Mouse (Mus musculus): ENCODE results near the gene Slc6a3. TPM values are rescaled to one million over a fixed set of nuclear protein-coding genes. Genes with fewer than 3 reads are reported as not detected.

Slc6a3 gene
- polyA plus RNA-seq, 1 experiment: not detected

GRCm38 (mm10) chr13:73493183-73493582 lies 43.4 kb upstream of the Slc6a3 start:
- H3K79me2 ChIP-seq (ENCODE audit: control insufficient read depth, insufficient read depth): no peaks in the 10 kb centered on the region
- no peak overlapping the region for H3K4me2 ChIP-seq (ENCODE audit: low read depth)
- H3K4me3 ChIP-seq: no peak overlapping the region
- H3K36me3 ChIP-seq (ENCODE audit: control insufficient read depth, insufficient read depth): no peaks in the 10 kb centered on the region
- no peak for TF ChIP-seq MYOD1 (IDR thresholded peaks at IDR 0.05; ENCODE audit: control insufficient read depth in 1 of 3, insufficient read length in 2 of 3, low read depth in 2 of 3)
- TF ChIP-seq SRF (IDR thresholded peaks at IDR 0.05; ENCODE audit: control insufficient read depth, insufficient read length, low read depth): no peak
- no peak for TF ChIP-seq POLR2A (IDR thresholded peaks at IDR 0.05; ENCODE audit: insufficient read length, low read depth)
- TF ChIP-seq MYOG (IDR thresholded peaks at IDR 0.05; ENCODE audit: control insufficient read depth in 1 of 3, insufficient read depth in 1 of 3, insufficient read length in 2 of 3, low read depth in 2 of 3): no peak
- TF ChIP-seq CEBPB (IDR thresholded peaks at IDR 0.05; ENCODE audit: insufficient read depth, poor library complexity, severe bottlenecking): no peak
- no peak for TF ChIP-seq USF1 (IDR thresholded peaks at IDR 0.05; ENCODE audit: low read depth)
- no peak for TF ChIP-seq MAX (IDR thresholded peaks at IDR 0.05; ENCODE audit: low read depth)
- TF ChIP-seq TCF12 (IDR thresholded peaks at IDR 0.05; ENCODE audit: insufficient read depth, poor library complexity, severe bottlenecking): no peak
- TF ChIP-seq REST (IDR thresholded peaks at IDR 0.05; ENCODE audit: insufficient read depth, insufficient read length): no peak
- no peak for TF ChIP-seq TCF3 (IDR thresholded peaks at IDR 0.05; ENCODE audit: insufficient read length, low read depth)
- TF ChIP-seq POLR2AphosphoS2 (IDR thresholded peaks at IDR 0.05; ENCODE audit: insufficient read length, low read depth): no peak
- no peak for TF ChIP-seq E2F4 (IDR thresholded peaks at IDR 0.05; ENCODE audit: insufficient read depth)
- H3K27me3 ChIP-seq (ENCODE audit: control insufficient read depth, insufficient read depth, insufficient read length): no peaks in the 10 kb centered on the region
- H3ac ChIP-seq (ENCODE audit: control insufficient read depth, insufficient read length): no peak overlapping the region

DNA sequence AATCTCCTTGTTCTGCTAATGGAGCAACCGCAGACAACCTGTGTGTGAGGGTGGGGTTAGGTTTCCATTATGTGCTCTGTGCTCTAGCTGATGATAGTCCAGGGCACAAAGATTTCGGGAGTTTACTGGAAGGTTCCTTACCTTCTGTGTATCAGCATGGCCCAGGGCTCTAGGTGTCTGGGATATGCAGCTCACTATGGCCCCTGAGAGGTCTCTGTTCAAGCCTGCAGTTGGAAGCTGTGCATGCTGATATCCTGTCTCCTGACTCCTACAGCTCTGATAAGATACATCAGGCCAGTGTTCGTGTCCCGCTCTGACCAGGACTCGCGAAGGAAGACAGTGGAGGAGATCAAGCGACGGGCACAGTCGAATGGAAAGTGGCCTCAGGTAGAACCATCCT lies 42.0 kb upstream of the Slc6a3 start:
- no peaks in the 10 kb centered on the region for H3K27me3 ChIP-seq (ENCODE audit: control insufficient read depth, insufficient read depth, insufficient read length)

GRCm38 (mm10) chr13:73496137-73496536 lies 40.4 kb upstream of the Slc6a3 start:
- H3K4me3 ChIP-seq: no peak overlapping the region
- no peak for TF ChIP-seq SRF (IDR thresholded peaks at IDR 0.05; ENCODE audit: control insufficient read depth, insufficient read length, low read depth)
- no peak for TF ChIP-seq REST (IDR thresholded peaks at IDR 0.05; ENCODE audit: insufficient read depth, insufficient read length)
- no peak for TF ChIP-seq CEBPB (IDR thresholded peaks at IDR 0.05; ENCODE audit: insufficient read depth, poor library complexity, severe bottlenecking)
- no peak for TF ChIP-seq MYOD1 (IDR thresholded peaks at IDR 0.05; ENCODE audit: control insufficient read depth in 1 of 3, insufficient read length in 2 of 3, low read depth in 2 of 3)
- no peak for TF ChIP-seq MAX (IDR thresholded peaks at IDR 0.05; ENCODE audit: low read depth)
- TF ChIP-seq TCF3 (IDR thresholded peaks at IDR 0.05; ENCODE audit: insufficient read length, low read depth): no peak
- no peak for TF ChIP-seq MYOG (IDR thresholded peaks at IDR 0.05; ENCODE audit: control insufficient read depth in 1 of 3, insufficient read depth in 1 of 3, insufficient read length in 2 of 3, low read depth in 2 of 3)
- TF ChIP-seq USF1 (IDR thresholded peaks at IDR 0.05; ENCODE audit: low read depth): no peak
- no peak for TF ChIP-seq TCF12 (IDR thresholded peaks at IDR 0.05; ENCODE audit: insufficient read depth, poor library complexity, severe bottlenecking)
- no peak for TF ChIP-seq POLR2A (IDR thresholded peaks at IDR 0.05; ENCODE audit: insufficient read length, low read depth)
- TF ChIP-seq E2F4 (IDR thresholded peaks at IDR 0.05; ENCODE audit: insufficient read depth): no peak
- H3K4me2 ChIP-seq (ENCODE audit: low read depth): no peak overlapping the region
- H3K36me3 ChIP-seq (ENCODE audit: control insufficient read depth, insufficient read depth): no peaks in the 10 kb centered on the region
- H3ac ChIP-seq (ENCODE audit: control insufficient read depth, insufficient read length): no peak overlapping the region
- H3K79me2 ChIP-seq (ENCODE audit: control insufficient read depth, insufficient read depth): no peaks in the 10 kb centered on the region
- no peaks in the 10 kb centered on the region for H3K27me3 ChIP-seq (ENCODE audit: control insufficient read depth, insufficient read depth, insufficient read length)

More for the DNA sequence above, 42.0 kb upstream of the Slc6a3 start:
- H3K36me3 ChIP-seq (ENCODE audit: control insufficient read depth, insufficient read depth): no peaks in the 10 kb centered on the region
- H3ac ChIP-seq (ENCODE audit: control insufficient read depth, insufficient read length): no peak overlapping the region
- no peak for TF ChIP-seq TCF12 (IDR thresholded peaks at IDR 0.05; ENCODE audit: insufficient read depth, poor library complexity, severe bottlenecking)
- TF ChIP-seq POLR2AphosphoS2 (IDR thresholded peaks at IDR 0.05; ENCODE audit: insufficient read length, low read depth): no peak
- no peak for TF ChIP-seq USF1 (IDR thresholded peaks at IDR 0.05; ENCODE audit: low read depth)
- no peak for TF ChIP-seq POLR2A (IDR thresholded peaks at IDR 0.05; ENCODE audit: insufficient read length, low read depth)
- no peak for TF ChIP-seq SRF (IDR thresholded peaks at IDR 0.05; ENCODE audit: control insufficient read depth, insufficient read length, low read depth)
- no peak for TF ChIP-seq MYOD1 (IDR thresholded peaks at IDR 0.05; ENCODE audit: control insufficient read depth in 1 of 3, insufficient read length in 2 of 3, low read depth in 2 of 3)
- TF ChIP-seq E2F4 (IDR thresholded peaks at IDR 0.05; ENCODE audit: insufficient read depth): no peak
- no peak for TF ChIP-seq REST (IDR thresholded peaks at IDR 0.05; ENCODE audit: insufficient read depth, insufficient read length)
- no peak for TF ChIP-seq CEBPB (IDR thresholded peaks at IDR 0.05; ENCODE audit: insufficient read depth, poor library complexity, severe bottlenecking)
- no peak for TF ChIP-seq MYOG (IDR thresholded peaks at IDR 0.05; ENCODE audit: control insufficient read depth in 1 of 3, insufficient read depth in 1 of 3, insufficient read length in 2 of 3, low read depth in 2 of 3)
- no peak for TF ChIP-seq TCF3 (IDR thresholded peaks at IDR 0.05; ENCODE audit: insufficient read length, low read depth)
- no peak for TF ChIP-seq MAX (IDR thresholded peaks at IDR 0.05; ENCODE audit: low read depth)
- H3K4me2 ChIP-seq (ENCODE audit: low read depth): no peak overlapping the region
- no peaks in the 10 kb centered on the region for H3K79me2 ChIP-seq (ENCODE audit: control insufficient read depth, insufficient read depth)
- no peak overlapping the region for H3K4me3 ChIP-seq

DNA sequence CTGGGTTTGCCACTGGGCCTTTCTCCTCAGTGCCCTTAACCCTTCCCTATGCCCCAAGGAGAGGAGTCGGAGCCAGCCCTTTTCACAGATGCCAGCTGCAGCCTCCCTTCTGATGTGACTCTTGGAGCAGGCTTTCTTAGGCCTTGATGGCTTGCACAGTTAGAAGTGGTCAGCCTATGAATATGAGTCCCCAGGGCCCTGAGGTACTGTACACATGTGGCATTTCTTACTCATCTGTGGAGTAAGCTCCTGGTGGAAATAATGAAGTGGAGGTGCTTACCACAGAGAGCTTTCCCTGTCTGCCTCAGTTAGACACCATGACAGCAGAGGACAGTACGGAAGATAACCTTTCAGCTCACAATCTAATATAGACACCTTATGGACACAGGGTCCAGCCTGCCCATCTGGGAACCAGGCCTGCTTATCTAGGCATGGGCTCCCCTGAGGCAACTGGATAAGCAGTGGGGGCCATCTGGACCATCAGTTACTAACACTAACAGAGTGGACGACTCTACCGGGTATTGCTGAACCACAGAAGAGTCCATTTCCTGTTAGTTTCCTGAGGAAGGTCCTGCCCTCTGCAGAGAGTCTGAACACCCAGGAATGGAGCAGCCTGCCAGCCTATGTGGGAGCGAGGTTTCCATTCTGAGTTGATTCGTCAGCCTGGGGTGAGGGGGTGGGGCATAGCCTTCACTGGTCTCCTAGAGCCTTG lies 36.5 kb upstream of the Slc6a3 start:
- no peak overlapping the region for H3K4me3 ChIP-seq
- H3K27me3 ChIP-seq (ENCODE audit: control insufficient read depth, insufficient read depth, insufficient read length): no peaks in the 10 kb centered on the region
- H3K4me2 ChIP-seq (ENCODE audit: low read depth): no peak overlapping the region
- H3K79me2 ChIP-seq (ENCODE audit: control insufficient read depth, insufficient read depth): no peaks in the 10 kb centered on the region
- no peak overlapping the region for H3ac ChIP-seq (ENCODE audit: control insufficient read depth, insufficient read length)
- no peak for TF ChIP-seq MYOD1 (IDR thresholded peaks at IDR 0.05; ENCODE audit: control insufficient read depth in 1 of 3, insufficient read length in 2 of 3, low read depth in 2 of 3)
- no peak for TF ChIP-seq MYOG (IDR thresholded peaks at IDR 0.05; ENCODE audit: control insufficient read depth in 1 of 3, insufficient read depth in 1 of 3, insufficient read length in 2 of 3, low read depth in 2 of 3)
- TF ChIP-seq POLR2A (IDR thresholded peaks at IDR 0.05; ENCODE audit: insufficient read length, low read depth): no peak
- no peak for TF ChIP-seq CEBPB (IDR thresholded peaks at IDR 0.05; ENCODE audit: insufficient read depth, poor library complexity, severe bottlenecking)
- no peaks in the 10 kb centered on the region for H3K36me3 ChIP-seq (ENCODE audit: control insufficient read depth, insufficient read depth)

Measured in myocyte (in vitro differentiated cells).